Mouse (Mus musculus) fat pad, adult 2 months (tissue): ENCODE results near the gene BC017158.

Experiments
- DNase-seq: peaks from one replicate; pipeline ENCODE4 v3.0.0-alpha.2; 2011; ENCODE audit warnings: low read depth, low spot score; ENCODE audit errors: extremely low read depth

The BC017158 gene

DNA sequence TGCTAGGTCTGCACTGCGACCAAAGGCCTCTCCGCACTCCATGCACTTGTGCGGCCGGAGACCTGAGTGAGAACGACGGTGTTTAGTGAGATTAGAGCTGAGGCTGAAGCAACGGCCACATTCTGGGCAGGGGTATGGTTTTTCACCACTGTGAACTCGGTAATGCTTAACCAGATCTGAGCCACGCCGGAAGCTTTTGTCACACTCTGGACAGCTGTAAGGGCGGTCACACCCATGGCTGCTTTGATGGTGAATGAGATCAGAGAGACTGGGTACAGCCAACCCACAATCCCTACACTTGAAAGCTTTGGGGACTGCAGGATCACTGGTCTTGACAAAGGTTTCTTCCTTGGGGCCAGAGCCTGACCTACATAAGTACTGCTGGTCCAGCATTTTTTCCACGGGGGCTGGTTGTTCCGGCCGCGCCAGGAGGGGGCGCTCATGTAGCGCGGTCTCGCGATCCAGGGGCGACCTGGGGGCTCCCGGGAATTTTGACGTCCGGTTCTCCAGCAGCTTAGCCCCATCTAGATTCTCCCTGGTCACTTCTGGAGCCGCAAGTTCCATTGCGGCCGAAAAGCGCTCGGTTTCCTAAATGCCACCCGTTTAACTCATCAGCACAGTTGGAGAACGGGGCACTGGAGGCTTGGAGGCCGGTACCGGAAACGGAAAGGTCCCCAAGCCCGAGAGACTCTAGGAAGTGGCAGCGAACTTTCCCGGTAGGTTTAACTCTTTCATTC lies 60.9 kb downstream of the BC017158 start, which contains the start of gene Armc5:
Gene Armc5, plus strand, starts transcription at position 487 of the 737 bp plus-strand sequence.
- no peak for DNase-seq

- DNase-seq: no peak
These were observed 61.5 kb downstream of the BC017158 start for GRCm38 (mm10) chr7:128236426-128236825.

- DNase-seq: no peak
These were observed 62.5 kb downstream of the BC017158 start for GRCm38 (mm10) chr7:128235481-128235880.

DNA sequence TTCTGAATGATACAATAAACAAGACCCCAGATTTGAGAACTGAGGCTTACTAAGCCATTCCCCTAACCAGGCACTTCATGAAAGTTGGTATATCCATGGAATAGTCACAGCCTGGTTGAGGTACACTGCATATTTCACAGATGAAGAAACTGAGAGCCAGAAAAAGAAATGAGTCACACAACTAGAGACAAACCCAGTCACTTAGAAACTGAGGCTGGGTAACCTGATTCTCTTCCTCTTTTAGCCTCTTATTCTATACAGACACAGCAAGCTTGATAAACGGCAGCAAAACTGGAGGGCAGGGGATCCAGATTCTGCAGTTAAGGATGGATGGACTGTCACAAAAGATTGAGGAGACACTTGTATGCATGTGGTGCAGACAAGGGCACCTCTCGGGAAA lies 63.2 kb downstream of the BC017158 start:
- DNase-seq: no peak

DNA sequence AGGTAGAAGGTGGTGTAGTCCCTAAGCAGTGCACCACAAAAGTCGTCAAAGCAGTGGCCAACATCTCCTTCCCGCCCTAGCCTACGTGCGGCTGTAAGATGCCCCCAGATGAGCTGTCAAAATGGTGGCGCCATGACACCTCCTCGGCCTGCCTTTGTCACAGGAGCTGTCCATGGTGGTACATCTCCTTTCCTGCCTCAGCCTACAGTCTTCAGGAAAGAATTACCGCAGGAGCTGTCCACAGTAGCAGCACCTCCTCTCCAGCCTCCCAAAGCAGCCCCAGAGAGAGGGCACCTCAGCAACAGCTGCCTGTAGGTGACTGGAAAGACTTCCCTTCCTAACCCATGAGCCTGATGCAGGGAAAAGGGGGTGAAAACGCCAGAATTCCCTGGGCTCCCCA lies 66.2 kb downstream of the BC017158 start:
- no peak for DNase-seq
